Mouse (Mus musculus) retina, postnatal 1 day (tissue): ENCODE data around the gene Echdc3.

ENCODE experiments used
- DNase-seq: peaks from one replicate; pipeline ENCODE4 v3.0.0-alpha.2; 2012

Echdc3 gene

DNA sequence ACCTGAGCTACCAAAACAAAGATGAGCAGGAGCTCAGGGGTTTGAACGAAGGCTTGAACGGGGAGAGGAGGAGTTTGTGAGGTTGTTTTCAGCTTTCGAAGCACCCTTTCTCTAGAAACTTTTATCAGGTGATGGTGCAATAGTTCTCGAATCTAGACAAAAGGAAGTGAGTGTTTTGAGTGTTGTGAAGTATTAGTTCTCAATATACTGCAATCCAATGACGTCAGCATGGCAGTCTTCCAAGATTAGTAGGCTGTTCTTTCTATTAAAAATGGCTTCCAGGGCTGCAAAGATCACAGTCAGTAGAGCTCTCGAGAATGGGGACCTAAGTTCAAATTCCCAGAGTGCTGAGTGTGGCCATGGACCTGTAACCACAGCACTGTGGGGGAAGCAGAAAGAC is 47.1 kb downstream of the Echdc3 start:
- no peak for DNase-seq

DNA sequence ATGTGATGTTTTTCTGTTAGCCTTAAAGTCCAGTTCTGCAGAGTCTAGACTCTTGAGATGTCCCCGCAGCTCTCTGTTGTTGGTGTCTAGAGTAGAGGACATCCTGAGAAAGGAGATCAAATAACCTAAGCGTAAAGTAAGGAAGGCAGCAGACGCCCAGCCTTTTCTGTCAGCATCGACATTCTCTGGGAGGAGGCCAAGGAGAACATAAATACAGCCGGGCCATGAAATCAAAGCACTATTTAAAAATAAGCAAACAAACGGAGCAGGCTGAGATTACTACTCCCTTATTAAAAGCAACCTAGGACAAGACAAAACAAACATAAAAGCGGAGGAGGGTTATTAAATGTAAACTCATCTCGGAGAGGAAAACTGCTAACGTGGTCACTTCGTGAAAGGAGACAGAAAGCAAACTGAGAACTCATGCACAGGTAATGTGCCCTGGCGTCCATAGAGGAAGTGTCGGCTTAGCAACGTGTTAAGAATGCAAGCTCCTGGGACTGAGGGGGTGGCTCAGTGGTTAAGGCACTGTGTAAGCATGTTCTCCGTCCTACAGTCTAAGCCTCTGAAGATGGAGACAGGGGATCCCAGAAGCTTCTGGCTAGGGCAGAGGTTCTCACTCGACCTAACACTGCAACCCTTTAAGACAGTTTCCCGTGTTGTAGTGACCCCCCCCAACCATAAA is 48.1 kb downstream of the Echdc3 start:
- no peak for DNase-seq

DNA sequence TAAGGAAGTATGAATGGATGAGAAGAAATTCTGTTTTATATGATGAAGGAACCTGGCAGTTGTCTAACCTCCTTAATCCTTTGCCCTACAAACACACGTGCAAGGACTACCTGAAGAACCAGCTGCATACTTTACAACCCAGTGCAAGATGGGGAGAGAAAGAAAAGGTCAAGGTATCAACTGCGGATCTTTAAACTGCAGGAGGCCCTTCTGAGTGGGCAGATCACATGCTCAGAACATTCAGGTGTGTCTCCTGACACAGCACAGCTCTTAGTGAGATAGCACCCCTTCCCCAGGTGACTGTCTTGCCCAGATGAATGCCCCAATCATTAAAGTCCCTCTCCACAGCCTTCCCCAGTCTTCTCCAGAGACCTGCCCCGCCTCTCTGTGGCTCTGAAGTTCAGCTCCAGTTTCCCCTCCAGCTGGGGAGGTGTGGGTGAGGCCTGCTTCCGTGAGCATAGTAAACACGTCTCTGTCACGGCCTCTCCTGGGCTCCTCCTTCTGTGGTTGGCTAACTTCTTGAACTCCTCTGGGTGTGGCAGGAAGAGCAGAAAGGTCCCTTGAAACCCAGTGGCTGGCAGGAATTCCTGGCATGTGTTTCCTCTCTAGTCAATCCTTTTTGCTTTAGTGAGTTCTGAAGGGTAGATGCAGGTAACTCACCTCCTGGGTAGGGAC is 50.3 kb downstream of the Echdc3 start:
- no peak for DNase-seq

DNA sequence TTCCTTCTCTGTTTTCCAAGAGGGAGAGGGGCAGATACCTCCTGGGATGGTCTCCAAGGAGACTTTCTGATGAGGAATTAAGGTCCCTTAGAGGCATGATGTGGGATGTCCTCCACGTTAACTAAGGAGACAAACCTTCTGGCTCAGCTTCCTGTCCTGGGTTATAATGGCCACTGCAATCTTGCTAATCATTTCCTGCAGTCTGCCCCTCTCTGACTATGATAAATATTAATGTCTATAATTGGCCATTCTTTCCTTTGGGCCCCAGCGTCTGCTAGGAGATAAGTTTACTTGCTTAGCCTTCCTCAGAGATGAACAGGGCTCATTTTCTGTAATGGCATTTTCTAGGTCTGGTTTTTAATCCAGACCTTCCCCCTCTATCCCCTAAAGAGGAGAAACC is 53.1 kb downstream of the Echdc3 start:
- DNase-seq: no peak

DNA sequence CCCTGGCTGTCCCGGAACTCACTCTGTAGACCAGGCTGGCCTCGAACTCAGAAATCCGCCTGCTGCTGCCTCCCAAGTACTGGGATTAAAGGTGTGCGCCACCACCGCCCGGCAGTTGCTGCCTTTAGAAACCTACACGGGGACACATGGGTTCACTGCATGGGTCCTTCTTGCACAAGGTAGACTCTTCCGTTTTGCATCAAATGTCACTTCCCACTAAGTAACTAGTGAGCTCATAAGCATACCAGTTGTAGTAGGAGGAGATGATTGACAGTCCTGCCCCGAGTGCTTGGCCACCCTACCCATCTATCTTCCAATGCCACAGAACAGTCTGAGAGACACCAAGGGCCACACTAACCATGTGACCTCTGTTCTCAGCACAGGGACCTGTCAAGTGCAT is 53.6 kb downstream of the Echdc3 start:
- DNase-seq: no peak

DNA sequence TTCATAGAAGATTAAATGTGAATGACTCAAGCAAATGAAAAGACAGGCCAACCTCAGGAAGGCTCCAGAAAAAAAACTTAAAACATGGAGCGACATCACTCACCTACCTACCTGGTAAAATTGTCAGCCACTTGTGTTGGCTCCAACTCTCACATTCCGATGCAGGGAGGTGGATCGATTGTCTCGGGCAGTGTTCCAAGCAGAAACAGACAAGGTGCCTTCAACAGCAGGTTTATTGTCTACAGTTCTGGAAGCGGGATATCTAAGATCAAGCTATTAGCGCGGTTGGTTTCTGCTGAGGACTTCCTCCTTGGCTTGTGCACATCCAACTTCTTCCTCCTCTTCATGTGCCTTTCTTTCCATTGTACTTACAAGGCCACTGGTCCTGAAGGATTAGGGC is 55.2 kb downstream of the Echdc3 start:
- DNase-seq: no peak

GRCm38 (mm10) chr2:6157208-6157607 is 55.6 kb downstream of the Echdc3 start:
- DNase-seq: no peak

DNA sequence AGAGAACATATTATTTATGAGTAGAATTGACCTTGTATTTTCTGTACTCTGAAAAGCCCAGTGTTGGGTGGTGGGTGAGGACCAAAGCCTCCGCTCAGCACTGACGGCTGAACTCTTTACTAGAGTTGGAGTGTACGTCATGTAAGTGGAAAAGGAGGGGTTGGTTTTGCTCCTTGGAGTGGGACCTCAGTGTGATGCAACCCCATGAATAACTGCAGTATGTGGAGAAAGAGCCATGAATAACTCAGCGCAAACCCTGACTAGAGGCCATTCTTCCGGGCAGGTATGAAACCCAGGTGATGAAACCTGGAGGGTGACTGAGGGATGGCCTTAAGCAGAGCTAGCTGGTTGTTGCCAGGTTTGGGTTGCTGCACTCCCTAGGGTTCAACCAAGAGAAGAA is 63.0 kb downstream of the Echdc3 start:
- DNase-seq: no peak

- DNase-seq: peak; percentile 79
Observed at GRCm38 (mm10) chr2:6146901-6147300, 65.9 kb downstream of the Echdc3 start.

DNA sequence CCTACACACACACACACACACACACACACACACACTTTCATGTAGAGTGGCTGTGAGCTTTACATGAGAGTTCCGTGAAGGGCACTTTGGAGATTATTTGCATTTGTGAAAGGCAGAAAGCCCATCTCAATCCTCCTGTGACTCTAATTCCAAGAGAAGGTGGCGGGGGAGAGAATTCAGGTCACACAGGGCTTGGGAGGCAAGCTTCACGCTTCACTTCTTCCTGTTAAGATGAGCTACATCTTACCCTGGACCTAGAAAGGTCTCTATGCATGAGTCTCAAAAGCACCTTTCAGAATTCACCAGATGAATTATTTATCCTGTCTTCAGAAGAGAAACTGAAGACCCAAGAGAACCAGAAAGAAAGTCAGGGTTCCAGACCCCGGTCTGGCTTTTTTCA is 66.6 kb downstream of the Echdc3 start:
- peak; percentile 76 for DNase-seq

DNA sequence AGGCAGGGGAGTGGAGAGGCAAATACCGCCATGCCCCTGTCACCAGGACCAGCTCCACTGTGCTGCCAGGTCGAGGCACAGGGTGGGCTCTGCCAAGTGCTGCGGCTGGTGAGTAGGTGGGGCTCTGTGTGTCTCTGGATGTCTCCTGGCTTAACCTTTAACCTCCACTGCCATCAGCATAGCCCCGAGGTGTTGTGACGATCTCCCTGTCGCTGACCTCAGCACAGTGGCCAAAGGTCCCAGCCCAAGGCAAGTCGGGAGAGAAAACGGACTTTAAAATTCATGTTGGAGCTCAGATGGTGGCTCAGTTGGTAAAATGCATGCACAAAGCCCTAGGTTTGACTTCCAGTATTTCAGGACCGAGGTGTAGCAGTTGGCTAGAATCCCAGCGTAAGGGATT is 67.2 kb downstream of the Echdc3 start:
- DNase-seq: no peak

DNA sequence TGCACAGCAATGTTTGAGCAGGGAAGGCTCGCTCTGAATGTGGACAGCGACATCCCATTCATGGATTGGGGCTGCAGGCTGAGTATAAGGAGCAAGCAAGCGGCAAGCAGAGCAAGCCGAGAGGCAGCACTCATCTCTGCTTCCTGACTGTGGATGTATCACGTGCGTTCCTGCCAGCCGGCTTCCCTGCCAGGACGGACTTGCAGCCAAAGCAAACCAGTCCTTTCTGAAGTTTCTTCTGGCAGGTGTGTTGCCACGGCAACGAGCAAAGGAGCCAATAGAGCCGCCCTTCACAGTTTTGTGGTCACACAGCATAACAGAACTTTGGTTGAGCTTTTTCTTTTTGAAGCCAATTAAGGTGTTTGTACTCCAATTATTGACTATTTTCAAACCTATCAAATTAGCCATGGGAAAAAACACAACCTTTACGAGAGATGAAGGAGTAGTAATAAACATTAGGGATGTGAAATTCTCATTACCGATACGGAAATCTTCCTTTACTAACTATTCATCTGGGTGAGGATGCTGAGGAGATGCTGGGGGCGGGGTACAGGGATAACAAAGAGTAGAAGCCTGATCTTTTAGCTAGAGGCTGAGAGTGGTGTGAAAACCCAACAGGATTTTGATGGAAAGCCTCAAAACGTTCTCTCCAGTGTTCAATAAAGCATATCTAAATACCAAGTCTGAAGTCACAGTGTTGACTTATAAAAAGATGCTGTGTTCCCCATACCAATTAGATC is 69.7 kb downstream of the Echdc3 start:
- DNase-seq: no peak

- DNase-seq: no peak
Observed at GRCm38 (mm10) chr2:6140572-6141161, 72.2 kb downstream of the Echdc3 start.
